Mouse (Mus musculus): ENCODE measurements around the gene Olfr866. TPM values are rescaled to one million over a fixed set of nuclear protein-coding genes. Genes with fewer than 3 reads are reported as not detected.

Gene Olfr866
- not detected for polyA plus RNA-seq (2012; fragmentation: generic; extraction: Trizol)

- H3K4me3 ChIP-seq, result no peak within 1 kb of the TSS
- H3K4me2 ChIP-seq (ENCODE audit: low read depth), result no peak within 1 kb of the TSS
- no peaks in the 10 kb centered on the region for H3K27me3 ChIP-seq (ENCODE audit: control insufficient read depth, insufficient read depth, insufficient read length)
- no peaks in the 10 kb centered on the region for H3K79me2 ChIP-seq (ENCODE audit: control insufficient read depth, insufficient read depth)
- no peak within 1 kb of the TSS for H3ac ChIP-seq (ENCODE audit: control insufficient read depth, insufficient read length)
- H3K36me3 ChIP-seq (ENCODE audit: control insufficient read depth, insufficient read depth), result no peaks in the 10 kb centered on the region
- TF ChIP-seq MYOG (IDR thresholded peaks at IDR 0.05; ENCODE audit: control insufficient read depth in 1 of 3, insufficient read depth in 1 of 3, insufficient read length in 2 of 3, low read depth in 2 of 3) (no peak), MAX (IDR thresholded peaks at IDR 0.05; ENCODE audit: low read depth) (no peak), TCF12 (IDR thresholded peaks at IDR 0.05; ENCODE audit: insufficient read depth, poor library complexity, severe bottlenecking) (no peak), MYOD1 (IDR thresholded peaks at IDR 0.05; ENCODE audit: control insufficient read depth in 1 of 3, insufficient read length in 2 of 3, low read depth in 2 of 3) (no peak), CEBPB (IDR thresholded peaks at IDR 0.05; ENCODE audit: insufficient read depth, poor library complexity, severe bottlenecking) (no peak), POLR2A (IDR thresholded peaks at IDR 0.05; ENCODE audit: insufficient read length, low read depth) (no peak), SRF (IDR thresholded peaks at IDR 0.05; ENCODE audit: control insufficient read depth, insufficient read length, low read depth) (no peak), POLR2AphosphoS2 (IDR thresholded peaks at IDR 0.05; ENCODE audit: insufficient read length, low read depth) (no peak), REST (IDR thresholded peaks at IDR 0.05; ENCODE audit: insufficient read depth, insufficient read length) (no peak), E2F4 (IDR thresholded peaks at IDR 0.05; ENCODE audit: insufficient read depth) (no peak), TCF3 (IDR thresholded peaks at IDR 0.05; ENCODE audit: insufficient read length, low read depth) (no peak), USF1 (IDR thresholded peaks at IDR 0.05; ENCODE audit: low read depth) (no peak)
Observed at GRCm38 (mm10) chr9:20027935-20028334, at the start of gene Olfr866. Gene Olfr866 (minus strand): TSS chr9:20028035.

GRCm38 (mm10) chr9:20073523-20074177 is 45.8 kb upstream of the Olfr866 start:
- no peaks in the 10 kb centered on the region for H3K79me2 ChIP-seq (ENCODE audit: control insufficient read depth, insufficient read depth)
- no peak overlapping the region for H3K4me2 ChIP-seq (ENCODE audit: low read depth)
- TF ChIP-seq REST (IDR thresholded peaks at IDR 0.05; ENCODE audit: insufficient read depth, insufficient read length) (no peak), POLR2A (IDR thresholded peaks at IDR 0.05; ENCODE audit: insufficient read length, low read depth) (no peak), USF1 (IDR thresholded peaks at IDR 0.05; ENCODE audit: low read depth) (no peak), CEBPB (IDR thresholded peaks at IDR 0.05; ENCODE audit: insufficient read depth, poor library complexity, severe bottlenecking) (no peak), POLR2AphosphoS2 (IDR thresholded peaks at IDR 0.05; ENCODE audit: insufficient read length, low read depth) (no peak), MYOD1 (IDR thresholded peaks at IDR 0.05; ENCODE audit: control insufficient read depth in 1 of 3, insufficient read length in 2 of 3, low read depth in 2 of 3) (no peak), SRF (IDR thresholded peaks at IDR 0.05; ENCODE audit: control insufficient read depth, insufficient read length, low read depth) (no peak), MAX (IDR thresholded peaks at IDR 0.05; ENCODE audit: low read depth) (no peak), MYOG (IDR thresholded peaks at IDR 0.05; ENCODE audit: control insufficient read depth in 1 of 3, insufficient read depth in 1 of 3, insufficient read length in 2 of 3, low read depth in 2 of 3) (no peak), TCF3 (IDR thresholded peaks at IDR 0.05; ENCODE audit: insufficient read length, low read depth) (no peak), E2F4 (IDR thresholded peaks at IDR 0.05; ENCODE audit: insufficient read depth) (no peak), TCF12 (IDR thresholded peaks at IDR 0.05; ENCODE audit: insufficient read depth, poor library complexity, severe bottlenecking) (no peak)
- H3K27me3 ChIP-seq (ENCODE audit: control insufficient read depth, insufficient read depth, insufficient read length), result no peaks in the 10 kb centered on the region
- no peaks in the 10 kb centered on the region for H3K36me3 ChIP-seq (ENCODE audit: control insufficient read depth, insufficient read depth)
- H3K4me3 ChIP-seq, result no peak overlapping the region
- no peak overlapping the region for H3ac ChIP-seq (ENCODE audit: control insufficient read depth, insufficient read length)

- Histone ChIP-seq H3K36me3 (ENCODE audit: control insufficient read depth, insufficient read depth) (no peaks in the 10 kb centered on the region), H3K4me3 (no peak overlapping the region), H3K4me2 (ENCODE audit: low read depth) (no peak overlapping the region), H3ac (ENCODE audit: control insufficient read depth, insufficient read length) (no peak overlapping the region), H3K27me3 (ENCODE audit: control insufficient read depth, insufficient read depth, insufficient read length) (no peaks in the 10 kb centered on the region), H3K79me2 (ENCODE audit: control insufficient read depth, insufficient read depth) (no peaks in the 10 kb centered on the region)
- TF ChIP-seq TCF3 (IDR thresholded peaks at IDR 0.05; ENCODE audit: insufficient read length, low read depth), result no peak
- no peak for TF ChIP-seq REST (IDR thresholded peaks at IDR 0.05; ENCODE audit: insufficient read depth, insufficient read length)
- TF ChIP-seq TCF12 (IDR thresholded peaks at IDR 0.05; ENCODE audit: insufficient read depth, poor library complexity, severe bottlenecking), result no peak
- TF ChIP-seq MYOD1 (IDR thresholded peaks at IDR 0.05; ENCODE audit: control insufficient read depth in 1 of 3, insufficient read length in 2 of 3, low read depth in 2 of 3), result no peak
- no peak for TF ChIP-seq POLR2A (IDR thresholded peaks at IDR 0.05; ENCODE audit: insufficient read length, low read depth)
Observed at GRCm38 (mm10) chr9:20071291-20071690, 43.5 kb upstream of the Olfr866 start.

- H3K4me2 ChIP-seq (ENCODE audit: low read depth), result no peak overlapping the region
- no peaks in the 10 kb centered on the region for H3K27me3 ChIP-seq (ENCODE audit: control insufficient read depth, insufficient read depth, insufficient read length)
Observed at GRCm38 (mm10) chr9:20070236-20070635, 42.4 kb upstream of the Olfr866 start.

More at GRCm38 (mm10) chr9:20070236-20070635, 42.4 kb upstream of the Olfr866 start:
- no peak overlapping the region for H3K4me3 ChIP-seq
- H3ac ChIP-seq (ENCODE audit: control insufficient read depth, insufficient read length), result no peak overlapping the region
- no peak for TF ChIP-seq POLR2AphosphoS2 (IDR thresholded peaks at IDR 0.05; ENCODE audit: insufficient read length, low read depth)
- no peak for TF ChIP-seq REST (IDR thresholded peaks at IDR 0.05; ENCODE audit: insufficient read depth, insufficient read length)
- no peak for TF ChIP-seq E2F4 (IDR thresholded peaks at IDR 0.05; ENCODE audit: insufficient read depth)
- no peak for TF ChIP-seq SRF (IDR thresholded peaks at IDR 0.05; ENCODE audit: control insufficient read depth, insufficient read length, low read depth)
- no peak for TF ChIP-seq MAX (IDR thresholded peaks at IDR 0.05; ENCODE audit: low read depth)
- TF ChIP-seq USF1 (IDR thresholded peaks at IDR 0.05; ENCODE audit: low read depth), result no peak
- TF ChIP-seq TCF12 (IDR thresholded peaks at IDR 0.05; ENCODE audit: insufficient read depth, poor library complexity, severe bottlenecking), result no peak
- TF ChIP-seq MYOD1 (IDR thresholded peaks at IDR 0.05; ENCODE audit: control insufficient read depth in 1 of 3, insufficient read length in 2 of 3, low read depth in 2 of 3), result no peak
- no peak for TF ChIP-seq CEBPB (IDR thresholded peaks at IDR 0.05; ENCODE audit: insufficient read depth, poor library complexity, severe bottlenecking)
- no peak for TF ChIP-seq POLR2A (IDR thresholded peaks at IDR 0.05; ENCODE audit: insufficient read length, low read depth)
- no peak for TF ChIP-seq MYOG (IDR thresholded peaks at IDR 0.05; ENCODE audit: control insufficient read depth in 1 of 3, insufficient read depth in 1 of 3, insufficient read length in 2 of 3, low read depth in 2 of 3)
- no peak for TF ChIP-seq TCF3 (IDR thresholded peaks at IDR 0.05; ENCODE audit: insufficient read length, low read depth)
- H3K79me2 ChIP-seq (ENCODE audit: control insufficient read depth, insufficient read depth), result no peaks in the 10 kb centered on the region
- no peaks in the 10 kb centered on the region for H3K36me3 ChIP-seq (ENCODE audit: control insufficient read depth, insufficient read depth)

Data from myocyte (in vitro differentiated cells).